Mouse (Mus musculus): ENCODE data around the gene Adgrl2. TPM values are rescaled to one million over a fixed set of nuclear protein-coding genes. Genes with fewer than 3 reads are reported as not detected.

Gene Adgrl2
- polyA plus RNA-seq, 1 experiment from 2014 or later: 81.6 TPM

GRCm38 (mm10) chr3:148912944-148913684, 77.2 kb downstream of the Adgrl2 start:
- Histone ChIP-seq H3K4me3 (no peak overlapping the region), H3K27me3 (ENCODE audit: poor library complexity, severe bottlenecking) (no peaks in the 10 kb centered on the region), H3K9me3 (no peaks in the 10 kb centered on the region), H3K27ac (peak overlapping the region; percentile 35; the same call in 1 of the 2 replicates), H3K36me3 (replicated peaks) (peaks cover 4% of the 10 kb centered on the region), H3K4me1 (peaks cover 52% of the 10 kb centered on the region)
- 81% methylated on average over 14 of the region's 14 CpGs for WGBS
- DNase-seq (ENCODE audit: extremely low spot score, low spot score): no peak

- 91% methylated on average over 6 of the region's 6 CpGs for WGBS
- no peaks in the 10 kb centered on the region for H3K27me3 ChIP-seq (ENCODE audit: poor library complexity, severe bottlenecking)
- no peak for DNase-seq (ENCODE audit: extremely low spot score, low spot score)
- H3K4me1 ChIP-seq: peaks cover 50% of the 10 kb centered on the region
- peaks cover 5% of the 10 kb centered on the region for H3K36me3 ChIP-seq (replicated peaks)
- no peaks in the 10 kb centered on the region for H3K9me3 ChIP-seq
- H3K4me3 ChIP-seq: no peak overlapping the region
- no peak overlapping the region for H3K27ac ChIP-seq
Observed at GRCm38 (mm10) chr3:148912536-148912935, 77.8 kb downstream of the Adgrl2 start.

- no peaks in the 10 kb centered on the region for H3K9me3 ChIP-seq
- peaks cover 10% of the 10 kb centered on the region for H3K36me3 ChIP-seq (replicated peaks)
- WGBS: 83% methylated on average over 3 of the region's 3 CpGs
- no peak for DNase-seq (ENCODE audit: extremely low spot score, low spot score)
- no peak overlapping the region for H3K27ac ChIP-seq
- peaks cover 35% of the 10 kb centered on the region for H3K4me1 ChIP-seq
- H3K27me3 ChIP-seq (ENCODE audit: poor library complexity, severe bottlenecking): no peaks in the 10 kb centered on the region
- no peak overlapping the region for H3K4me3 ChIP-seq
Observed at GRCm38 (mm10) chr3:148907873-148908272, 82.5 kb downstream of the Adgrl2 start.

GRCm38 (mm10) chr3:148907024-148907778, 83.2 kb downstream of the Adgrl2 start:
- Histone ChIP-seq H3K27me3 (ENCODE audit: poor library complexity, severe bottlenecking) (no peaks in the 10 kb centered on the region), H3K4me3 (no peak overlapping the region), H3K4me1 (peaks cover 30% of the 10 kb centered on the region), H3K27ac (no peak overlapping the region), H3K9me3 (no peaks in the 10 kb centered on the region), H3K36me3 (replicated peaks) (peaks cover 10% of the 10 kb centered on the region)
- 71% methylated on average over 6 of the region's 6 CpGs for WGBS
- no peak for DNase-seq (ENCODE audit: extremely low spot score, low spot score)

GRCm38 (mm10) chr3:148905906-148906779, 84.2 kb downstream of the Adgrl2 start:
- H3K36me3 ChIP-seq (replicated peaks): peaks cover 13% of the 10 kb centered on the region
- no peak overlapping the region for H3K4me3 ChIP-seq
- peaks cover 31% of the 10 kb centered on the region for H3K4me1 ChIP-seq
- no peaks in the 10 kb centered on the region for H3K9me3 ChIP-seq
- H3K27ac ChIP-seq: no peak overlapping the region
- no peaks in the 10 kb centered on the region for H3K27me3 ChIP-seq (ENCODE audit: poor library complexity, severe bottlenecking)
- 85% methylated on average over 13 of the region's 13 CpGs for WGBS
- DNase-seq (ENCODE audit: extremely low spot score, low spot score): no peak

GRCm38 (mm10) chr3:148905435-148905834, 84.9 kb downstream of the Adgrl2 start:
- Histone ChIP-seq H3K9me3 (no peaks in the 10 kb centered on the region), H3K27me3 (ENCODE audit: poor library complexity, severe bottlenecking) (no peaks in the 10 kb centered on the region), H3K4me1 (peaks cover 37% of the 10 kb centered on the region), H3K36me3 (replicated peaks) (peaks cover 13% of the 10 kb centered on the region), H3K4me3 (no peak overlapping the region), H3K27ac (no peak overlapping the region)
- no peak for DNase-seq (ENCODE audit: extremely low spot score, low spot score)
- 84% methylated on average over 7 of the region's 7 CpGs for WGBS

- Histone ChIP-seq H3K4me3 (no peak overlapping the region), H3K36me3 (replicated peaks) (peaks cover 18% of the 10 kb centered on the region), H3K4me1 (peaks cover 59% of the 10 kb centered on the region), H3K9me3 (no peaks in the 10 kb centered on the region), H3K27me3 (ENCODE audit: poor library complexity, severe bottlenecking) (no peaks in the 10 kb centered on the region), H3K27ac (no peak overlapping the region)
- DNase-seq (ENCODE audit: extremely low spot score, low spot score): no peak
- whole genome bisulfite sequencing: 44% methylated on average over 6 of the region's 6 CpGs
Observed at GRCm38 (mm10) chr3:148899857-148900256, 90.5 kb downstream of the Adgrl2 start.

GRCm38 (mm10) chr3:148899416-148899815, 90.9 kb downstream of the Adgrl2 start:
- Histone ChIP-seq H3K4me3 (no peak overlapping the region), H3K36me3 (replicated peaks) (peaks cover 20% of the 10 kb centered on the region), H3K27ac (no peak overlapping the region), H3K27me3 (ENCODE audit: poor library complexity, severe bottlenecking) (no peaks in the 10 kb centered on the region), H3K4me1 (peaks cover 61% of the 10 kb centered on the region), H3K9me3 (no peaks in the 10 kb centered on the region)
- 60% methylated on average over 6 of the region's 6 CpGs for WGBS
- DNase-seq (ENCODE audit: extremely low spot score, low spot score): no peak

GRCm38 (mm10) chr3:148898535-148899250, 91.7 kb downstream of the Adgrl2 start:
- no peaks in the 10 kb centered on the region for H3K9me3 ChIP-seq
- DNase-seq (ENCODE audit: extremely low spot score, low spot score): no peak
- no peaks in the 10 kb centered on the region for H3K27me3 ChIP-seq (ENCODE audit: poor library complexity, severe bottlenecking)
- WGBS: 82% methylated on average over 8 of the region's 8 CpGs
- peaks cover 21% of the 10 kb centered on the region for H3K36me3 ChIP-seq (replicated peaks)
- H3K27ac ChIP-seq: no peak overlapping the region
- peaks cover 61% of the 10 kb centered on the region for H3K4me1 ChIP-seq
- no peak overlapping the region for H3K4me3 ChIP-seq

- no peaks in the 10 kb centered on the region for H3K27me3 ChIP-seq (ENCODE audit: poor library complexity, severe bottlenecking)
- WGBS: 85% methylated on average over 10 of the region's 10 CpGs
- H3K27ac ChIP-seq: no peak overlapping the region
- H3K36me3 ChIP-seq (replicated peaks): peaks cover 20% of the 10 kb centered on the region
- H3K4me3 ChIP-seq: no peak overlapping the region
- no peak for DNase-seq (ENCODE audit: extremely low spot score, low spot score)
- no peaks in the 10 kb centered on the region for H3K9me3 ChIP-seq
- H3K4me1 ChIP-seq: peaks cover 57% of the 10 kb centered on the region
Observed at GRCm38 (mm10) chr3:148896281-148896680, 94.1 kb downstream of the Adgrl2 start.

- peak overlapping the region; percentile 9; the same call in 1 of the 2 replicates for H3K27ac ChIP-seq
- DNase-seq (ENCODE audit: extremely low spot score, low spot score): no peak
- WGBS: 86% methylated on average over 13 of the region's 13 CpGs
- peaks cover 52% of the 10 kb centered on the region for H3K4me1 ChIP-seq
- peaks cover 23% of the 10 kb centered on the region for H3K36me3 ChIP-seq (replicated peaks)
- H3K9me3 ChIP-seq: no peaks in the 10 kb centered on the region
- no peak overlapping the region for H3K4me3 ChIP-seq
- no peaks in the 10 kb centered on the region for H3K27me3 ChIP-seq (ENCODE audit: poor library complexity, severe bottlenecking)
Observed at GRCm38 (mm10) chr3:148895396-148896109, 94.8 kb downstream of the Adgrl2 start.

Measured in forebrain, embryonic 10.5 days (tissue).